In the genomic region with DNA sequence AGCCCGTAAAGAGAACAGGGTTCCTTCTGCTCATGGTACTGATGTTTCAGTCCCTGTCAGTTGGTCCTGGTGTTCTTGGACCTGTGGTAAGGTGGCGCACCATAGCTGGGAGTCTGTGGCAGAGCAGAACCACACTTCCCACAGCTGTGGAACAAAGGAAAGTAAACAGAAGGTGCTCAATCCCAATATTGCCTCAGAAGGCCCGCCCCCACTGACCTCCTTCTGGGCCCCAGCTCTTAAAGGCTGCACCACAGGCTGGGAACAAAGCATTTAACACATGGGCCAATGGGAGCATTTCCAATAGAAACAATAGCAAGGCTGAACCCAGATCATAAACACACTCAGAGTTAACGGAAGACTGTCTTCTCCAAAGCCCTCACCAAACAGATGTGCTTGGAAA, we compare ENCODE assay signal across 12 mouse cellular contexts.
"Had no signal": no experiment of that assay in that cellular context is flagged by ENCODE, and none has a peak within 500 bp of the region (broad histone marks: within the 10 kb centered on the region; RNA-seq: fewer than 3 reads in every experiment).

No protein-coding gene starts in this region.

- H3K36me3 ChIP-seq: limb, embryonic 12.5 days; midbrain, embryonic 15.5 days had no signal

- H3K9me3 ChIP-seq: limb, embryonic 12.5 days; midbrain, embryonic 15.5 days had no signal

- DNase-seq: kidney, adult 8-10 months; kidney, postnatal 36 days; layer of hippocampus, adult 9-11 months; layer of hippocampus, postnatal 36 days; right cerebral cortex, postnatal 14 days; thymus, adult 18-20 months; thymus, postnatal 14 days had no signal

- H3K4me2 ChIP-seq: limb, embryonic 12.5 days; midbrain, embryonic 15.5 days had no signal

- H3K27me3 ChIP-seq: midbrain, embryonic 15.5 days had no signal

- H3K9ac ChIP-seq: limb, embryonic 12.5 days; liver, embryonic 14.5 days; midbrain, embryonic 15.5 days had no signal

- H3K4me3 ChIP-seq: limb, embryonic 12.5 days; midbrain, embryonic 15.5 days had no signal

- H3K27ac ChIP-seq: kidney, postnatal 0 days; limb, embryonic 12.5 days; liver, embryonic 14.5 days; midbrain, embryonic 15.5 days had no signal

- H3K4me1 ChIP-seq: limb, embryonic 12.5 days; midbrain, embryonic 15.5 days had no signal

- ATAC-seq: intestine, postnatal 0 days; midbrain, embryonic 15.5 days had no signal
